Mouse (Mus musculus): ENCODE results near the gene B3gat2.

DNA sequence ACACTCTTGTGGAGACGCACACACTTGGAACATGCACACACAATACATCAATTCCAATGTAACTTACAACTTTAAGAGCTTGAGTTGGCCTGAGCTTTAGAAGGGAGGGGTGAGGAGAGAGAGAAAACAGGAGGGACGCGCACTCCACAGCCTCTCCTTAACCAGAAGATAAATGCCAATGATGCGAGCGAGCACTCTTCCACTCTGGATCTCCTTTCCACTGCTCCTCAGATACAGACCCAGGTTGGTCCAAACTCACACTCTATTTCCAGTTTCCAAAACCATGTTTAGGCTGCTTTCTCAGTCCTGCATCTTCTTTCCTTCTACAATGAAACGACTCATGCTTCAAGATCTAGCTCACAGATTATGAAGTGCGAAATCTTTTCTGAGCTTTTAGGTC is 104.0 kb downstream of the B3gat2 start:
- TF ChIP-seq CTCF (IDR thresholded peaks at IDR 0.05; ENCODE audit: low read depth, low read length), result no peak
- TF ChIP-seq POLR2A (IDR thresholded peaks at IDR 0.05; ENCODE audit: borderline replicate concordance, low read depth, low read length), result no peak
